Mouse (Mus musculus) left cerebral cortex, postnatal 10 days (tissue): ENCODE measurements around the gene Banf1. TPM values are rescaled to one million over a fixed set of nuclear protein-coding genes. Genes with fewer than 3 reads are reported as not detected.

Source experiments
- DNase-seq, 2 experiments: peaks; one replicate each; pipeline ENCODE4 v3.0.0; 2021 to 2022; ENCODE audit warnings: low spot score in 2 of 2, mixed read lengths in 1 of 2; ENCODE audit errors: extremely low spot score in 1 of 2
- intact Hi-C: fragments of 180-260 bp; cut with DNase I; formaldehyde crosslinking; loops from one replicate; pipeline ENCODE4 v1.15.1; 2025
- total RNA-seq, 2 experiments: library from RNA; stranded (reverse); gene quantifications; 2 replicates each; pipeline ENCODE4 v1.2.3; 2021

Gene Banf1
- total RNA-seq, 2 experiments from 2014 or later = 113 to 124 TPM

DNA sequence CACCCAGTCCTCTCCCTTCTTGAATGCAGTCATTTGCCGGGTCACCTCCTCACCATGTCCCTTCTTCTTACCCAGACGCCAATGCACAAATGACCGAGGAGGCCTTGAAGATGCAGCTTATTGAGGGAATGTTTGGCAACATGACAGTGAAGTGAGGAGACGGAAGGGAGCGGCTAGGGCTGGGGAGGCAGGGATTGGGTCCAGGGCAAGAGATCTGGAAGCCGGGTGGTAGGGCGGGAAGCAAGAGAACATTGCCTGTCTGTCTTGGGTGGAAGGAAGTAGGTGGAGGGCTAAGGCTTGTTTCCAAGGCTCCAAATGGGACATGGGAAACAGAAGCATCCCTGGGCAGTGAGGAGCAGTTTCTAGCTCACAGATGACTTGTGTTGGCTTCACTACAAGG lies 25.6 kb downstream of the Banf1 start:
- intact Hi-C loops = no loop called here
- no peak for DNase-seq

DNA sequence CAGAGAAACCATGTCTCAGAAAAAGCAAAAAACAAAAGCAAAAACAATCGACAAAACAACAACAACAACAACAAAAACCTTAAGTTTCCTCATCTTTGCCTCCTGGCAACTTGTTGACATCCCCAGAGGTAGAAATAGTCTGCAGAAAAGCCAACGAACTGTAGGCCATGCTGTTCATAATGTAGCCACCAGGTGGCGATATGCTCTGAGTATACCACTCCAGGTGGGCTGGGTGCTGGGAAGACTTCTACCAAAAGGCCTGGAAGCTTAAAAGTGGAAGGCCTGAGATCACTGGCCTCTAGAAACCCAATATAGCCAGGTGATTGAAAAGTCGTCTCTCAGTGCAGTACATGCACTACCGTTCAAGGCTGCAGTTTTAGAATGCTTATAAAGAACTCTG lies 29.0 kb downstream of the Banf1 start:
- intact Hi-C loops = no loop called here
- DNase-seq = peak; percentile 27 to 81

DNA sequence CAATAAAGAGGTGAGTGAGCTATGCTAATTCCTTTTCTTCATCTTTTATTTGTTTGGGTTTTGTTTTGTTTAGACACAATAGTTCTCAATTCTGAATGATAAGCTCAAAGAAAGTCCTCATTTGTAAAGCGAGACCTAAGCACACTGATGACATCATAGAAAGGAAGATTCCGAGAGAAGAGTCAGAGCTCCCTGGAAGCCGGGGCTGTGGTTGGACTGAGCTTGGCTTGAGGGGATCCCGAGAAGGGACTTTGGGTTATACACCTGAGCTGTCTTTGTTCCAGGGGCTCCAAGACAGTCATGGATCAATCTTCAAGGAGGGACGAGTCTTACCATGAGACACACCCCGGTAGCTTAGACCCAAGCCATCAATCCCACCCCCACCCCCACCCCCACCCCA lies 31.5 kb downstream of the Banf1 start, which contains the start of gene Catsper1:
Catsper1 (plus strand) TSS at position 301 of the 400 bp plus-strand sequence.
- DNase-seq = no peak

DNA sequence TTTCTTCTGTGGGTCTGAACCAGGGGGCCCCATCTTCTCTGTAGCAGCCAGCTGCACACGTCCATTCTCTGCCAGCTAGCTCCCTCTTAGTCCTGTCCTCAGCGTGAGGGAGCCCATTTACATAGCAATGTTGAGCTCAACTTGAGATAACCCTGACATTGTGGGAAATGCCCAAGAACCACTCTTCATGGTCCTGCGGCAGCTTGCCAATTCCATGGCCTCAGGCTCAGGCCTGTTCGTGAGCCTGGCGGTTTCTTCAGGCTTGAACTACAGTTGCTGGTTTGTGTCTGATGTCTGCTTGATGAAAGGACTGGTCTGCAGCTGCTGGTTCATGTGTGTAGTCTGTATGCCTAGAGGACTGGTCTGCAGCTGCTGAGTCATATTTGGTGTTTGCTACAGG lies 32.2 kb downstream of the Banf1 start:
- DNase-seq = no peak
- intact Hi-C loops = no loop called here

More for the DNA sequence above, 31.5 kb downstream of the Banf1 start, which contains the start of gene Catsper1:
- intact Hi-C loops = no loop called here

DNA sequence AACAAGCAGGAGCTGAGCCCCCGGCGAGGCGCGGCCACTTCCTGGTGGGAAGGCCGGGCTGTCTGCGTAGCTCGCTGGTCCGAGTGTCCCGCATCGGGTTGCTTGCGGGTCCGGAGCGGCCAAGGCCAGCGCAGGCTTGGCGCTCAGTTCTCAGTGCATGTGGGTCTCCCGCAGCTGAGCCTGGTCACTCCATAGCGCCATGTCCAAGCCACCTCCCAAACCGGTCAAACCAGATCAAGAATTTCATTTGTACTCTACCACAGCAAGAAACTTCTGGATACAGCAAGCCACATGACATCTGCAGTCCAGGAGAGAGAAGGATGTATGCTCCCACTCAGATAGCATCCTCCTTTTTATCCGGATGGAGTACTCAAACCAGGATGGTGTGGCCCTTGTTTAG lies 39.0 kb downstream of the Banf1 start:
- intact Hi-C loops = no loop called here
- DNase-seq = no peak

DNA sequence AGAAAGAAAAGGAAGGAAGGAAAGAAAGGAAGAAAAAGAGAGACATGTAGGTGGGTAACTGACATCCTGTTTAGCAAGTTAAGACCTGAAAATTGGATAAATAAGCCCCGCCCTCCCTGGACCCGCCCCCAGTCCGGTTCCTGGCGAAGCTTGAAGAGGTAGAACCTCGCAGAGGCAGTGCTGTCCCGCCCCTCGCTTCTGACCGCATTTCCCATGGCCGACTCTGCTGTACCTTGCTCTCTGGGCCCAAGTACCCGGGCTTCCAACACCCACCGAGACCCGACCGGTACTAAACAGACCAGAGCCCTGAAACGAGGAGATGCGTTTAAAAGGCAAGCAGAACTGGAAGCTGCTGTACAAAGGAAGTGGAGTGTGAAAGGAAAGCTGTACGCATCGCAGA lies 43.2 kb downstream of the Banf1 start:
- DNase-seq = peak in 1 of 2 experiments; percentile 41
- intact Hi-C loops = no loop called here

Other genes with a start within 250 kb of the Banf1 start
- 100 to 1,000 TPM; 186 to 195 TPM for gene Klc2, start 248.6 kb downstream of the Banf1 start, total RNA-seq
- gene Pacs1, start 94.0 kb downstream of the Banf1 start, total RNA-seq = 10 to 100 TPM; 77.2 to 77.9 TPM
- 100 to 1,000 TPM; 185 to 193 TPM for gene Sf3b2, start 71.7 kb downstream of the Banf1 start, total RNA-seq
- gene Gal3st3, start 68.8 kb downstream of the Banf1 start, total RNA-seq = 10 to 100 TPM; 84.1 to 90.3 TPM
- not detected for gene Catsper1, start 31.4 kb downstream of the Banf1 start, total RNA-seq
- 10 to 100 TPM; 10.4 to 13.8 TPM for gene Cst6, start 17.6 kb downstream of the Banf1 start, total RNA-seq
- 10 to 100 TPM; 30.0 to 31.0 TPM for gene Eif1ad, start 427 bp downstream of the Banf1 start, total RNA-seq
- gene Sart1, start 21.5 kb upstream of the Banf1 start, total RNA-seq = 10 to 100 TPM; 80.1 to 97.5 TPM
- not detected for gene Tsga10ip, start 35.4 kb upstream of the Banf1 start, total RNA-seq
- gene Drap1, start 57.8 kb upstream of the Banf1 start, total RNA-seq = 100 to 1,000 TPM; 188 to 190 TPM
- 10 to 100 TPM; 60.0 to 65.6 TPM for gene AI837181, start 58.0 kb upstream of the Banf1 start, total RNA-seq
- gene Fosl1, start 80.4 kb upstream of the Banf1 start, total RNA-seq = not detected
- 10 to 100 TPM; 21.9 to 24.0 TPM for gene Ccdc85b, start 90.7 kb upstream of the Banf1 start, total RNA-seq
- 10 to 100 TPM; 89.9 to 90.4 TPM for gene Fibp, start 93.4 kb upstream of the Banf1 start, total RNA-seq
- 1 to 10 TPM; 2.5 to 4.9 TPM for gene Ctsw, start 101.3 kb upstream of the Banf1 start, total RNA-seq
- gene Efemp2, start 106.8 kb upstream of the Banf1 start, total RNA-seq = 10 to 100 TPM; 18.3 to 18.6 TPM
- 10 to 100 TPM; 32.2 to 33.3 TPM for gene Mus81, start 121.2 kb upstream of the Banf1 start, total RNA-seq
- gene Cfl1, start 123.3 kb upstream of the Banf1 start, total RNA-seq = 1,000 to 10,000 TPM; 1,943 to 1,967 TPM
- 1 to 10 TPM; 4.8 to 5.4 TPM for gene 1700020D05Rik, start 136.6 kb upstream of the Banf1 start, total RNA-seq
- gene Snx32, start 143.4 kb upstream of the Banf1 start, total RNA-seq = 10 to 100 TPM; 76.9 to 77.8 TPM
- gene Ovol1, start 193.5 kb upstream of the Banf1 start, total RNA-seq = not detected
- 1 to 10 TPM; 8.3 to 9.2 TPM for gene Ap5b1, start 200.9 kb upstream of the Banf1 start, total RNA-seq
- 10 to 100 TPM; 68.2 to 71.7 TPM for gene Rnaseh2c, start 234.7 kb upstream of the Banf1 start, total RNA-seq
- gene Kat5, start 243.1 kb upstream of the Banf1 start, total RNA-seq = 10 to 100 TPM; 70.9 to 79.7 TPM